Mouse (Mus musculus) E14TG2a.4 (cell line): Measurements from ENCODE around the gene Cstf3.

Experiments
- CTCF ChIP-seq: conservative IDR thresholded peaks from 2 replicates; pipeline ENCODE4 v1.5.1; 2014; ENCODE audit warnings: low read length
- NANOG ChIP-seq: IDR thresholded peaks from 2 replicates; pipeline ENCODE4 v1.6.1; 2014; ENCODE audit warnings: borderline replicate concordance, low read length, mixed read lengths
- POU5F1 ChIP-seq: IDR thresholded peaks from 2 replicates; pipeline ENCODE4 v1.6.1; 2014; ENCODE audit warnings: low read length, borderline replicate concordance

DNA sequence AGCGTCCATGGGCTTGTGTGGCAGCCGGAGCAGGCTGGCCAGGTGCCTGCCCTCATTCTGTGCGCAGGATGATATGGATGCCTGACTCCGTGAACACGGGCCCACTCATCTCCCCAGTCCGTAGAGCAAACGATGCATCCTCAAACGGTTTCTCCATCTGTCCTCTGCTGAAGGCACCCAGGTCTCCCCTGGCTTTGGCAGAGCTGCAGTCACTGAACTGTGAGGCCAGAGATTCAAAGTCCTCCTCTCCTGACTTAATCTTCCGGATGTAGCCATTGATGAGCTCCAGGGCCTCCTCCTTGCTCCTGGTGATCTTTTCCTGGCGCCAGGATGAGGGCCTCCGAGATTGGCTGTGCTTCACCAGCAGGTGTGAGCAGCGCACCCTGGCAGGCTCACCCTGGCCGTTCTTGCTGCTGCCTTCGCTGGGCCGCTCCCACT lies 124.0 kb downstream of the Cstf3 start:
- no peak for TF ChIP-seq CTCF
- TF ChIP-seq NANOG, result no peak
- no peak for TF ChIP-seq POU5F1
